ENCODE assay signal across 19 mouse cellular contexts in the genomic region with DNA sequence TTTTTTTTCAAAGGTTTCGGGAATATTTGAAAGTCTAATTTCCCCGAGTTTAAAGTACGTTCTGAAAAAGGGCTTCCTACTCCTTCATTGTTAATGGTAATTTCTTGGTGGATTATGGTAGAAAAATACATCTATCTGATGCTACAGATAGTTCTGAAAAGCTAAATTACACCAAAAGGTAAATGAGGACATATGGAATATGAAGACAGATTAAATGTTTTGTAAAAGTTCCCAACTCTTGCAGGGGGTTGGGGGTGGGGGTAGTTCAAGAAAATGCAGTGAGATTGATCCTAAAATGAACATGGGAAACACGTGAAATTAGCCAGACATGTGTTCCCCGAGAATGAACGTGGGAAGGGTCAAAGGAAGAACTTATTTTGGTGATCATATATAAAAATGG.
DNase-seq lines count a peak whose midpoint lies in the region; ATAC-seq and TF ChIP-seq lines count a peak whose summit lies in the region.
"Had no signal": no experiment of that assay in that cellular context is flagged by ENCODE, and none has a peak within 500 bp of the region (broad histone marks: within the 10 kb centered on the region; RNA-seq: fewer than 3 reads in every experiment).

No protein-coding gene starts in this region.

- no peak overlapping the region for H3K4me3 ChIP-seq in forebrain, embryonic 12.5 days (replicated peaks)
- no peak overlapping the region for H3K4me3 ChIP-seq in forebrain, embryonic 15.5 days
- no peak overlapping the region for H3K4me3 ChIP-seq in midbrain, embryonic 10.5 days
- H3K4me3 ChIP-seq in midbrain, postnatal 0 days (ENCODE audit: low read depth, low read length), result no peak overlapping the region
- H3K4me3 ChIP-seq: heart, embryonic 12.5 days; layer of hippocampus, adult 2 months; megakaryocyte, embryonic 14.5 days had no signal

- TF ChIP-seq CTCF in midbrain, postnatal 0 days (IDR thresholded peaks at IDR 0.05), result no peak

- H3K9ac ChIP-seq in forebrain, embryonic 12.5 days, result no peak overlapping the region
- H3K9ac ChIP-seq in forebrain, embryonic 15.5 days (replicated peaks), result no peak overlapping the region
- H3K9ac ChIP-seq in midbrain, postnatal 0 days (replicated peaks; ENCODE audit: low read length, poor library complexity, severe bottlenecking), result no peak overlapping the region
- H3K9ac ChIP-seq: heart, embryonic 12.5 days; liver, postnatal 0 days had no signal

- ATAC-seq in forebrain, embryonic 12.5 days (ENCODE audit: low FRiP score), result no peak
- ATAC-seq in forebrain, embryonic 15.5 days (replicated peaks), result no peak
- no peak for ATAC-seq in midbrain, postnatal 0 days (ENCODE audit: low FRiP score)
- ATAC-seq: inflammation-experienced regulatory T-cells, adult 6 months had no signal

- H3K4me1 ChIP-seq in forebrain, embryonic 12.5 days, result peaks cover 57% of the 10 kb centered on the region
- H3K4me1 ChIP-seq in forebrain, embryonic 15.5 days, result peaks cover 53% of the 10 kb centered on the region
- H3K4me1 ChIP-seq in midbrain, embryonic 10.5 days, result peaks cover 73% of the 10 kb centered on the region
- H3K4me1 ChIP-seq in midbrain, postnatal 0 days (ENCODE audit: insufficient read depth, low read length), result peaks cover 8% of the 10 kb centered on the region; the same call in 1 of the 2 replicates

- DNase-seq in midbrain, embryonic 10.5 days (ENCODE audit: low spot score), result no peak
- no peak for DNase-seq in midbrain, postnatal 0 days (ENCODE audit: low spot score)
- DNase-seq in urinary bladder, adult 2 months (ENCODE audit: low spot score), result no peak
- no peak for DNase-seq in lung, postnatal 14 days
- DNase-seq in spleen, adult 18-20 months, result no peak
- DNase-seq: adrenal gland, postnatal 36 days; cerebellum, adult 11-12 months; cerebellum, postnatal 14 days; kidney, adult 2 months; kidney, postnatal 10 days; liver, postnatal 0 days; lung, postnatal 10 days; right cerebral cortex, adult 18-20 months had no signal

- no peaks in the 10 kb centered on the region for H3K36me3 ChIP-seq in forebrain, embryonic 12.5 days (replicated peaks)
- H3K36me3 ChIP-seq in forebrain, embryonic 15.5 days, result no peaks in the 10 kb centered on the region
- H3K36me3 ChIP-seq in midbrain, embryonic 10.5 days, result no peaks in the 10 kb centered on the region
- H3K36me3 ChIP-seq in midbrain, postnatal 0 days (ENCODE audit: insufficient read depth, low read length), result no peaks in the 10 kb centered on the region

- H3K4me2 ChIP-seq in forebrain, embryonic 12.5 days, result 0 out of 2 replicates have a peak overlapping the region, but pooled peaks have one; percentile 17
- H3K4me2 ChIP-seq in forebrain, embryonic 15.5 days (replicated peaks), result peak overlapping the region; percentile 41; the same call in 1 of the 2 replicates
- H3K4me2 ChIP-seq in midbrain, postnatal 0 days (ENCODE audit: low read depth, low read length, poor library complexity, severe bottlenecking), result peak overlapping the region; percentile 40; the same call in 1 of the 2 replicates
- H3K4me2 ChIP-seq: heart, embryonic 12.5 days had no signal

- WGBS in forebrain, embryonic 12.5 days, result 28% methylated on average over 6 of the region's 6 CpGs
- WGBS in forebrain, embryonic 15.5 days, result 16% methylated on average over 6 of the region's 6 CpGs
- WGBS in midbrain, embryonic 10.5 days, result 51% methylated on average over 6 of the region's 6 CpGs
- 25% methylated on average over 6 of the region's 6 CpGs for WGBS in midbrain, postnatal 0 days

- H3K9me3 ChIP-seq in forebrain, embryonic 12.5 days, result no peaks in the 10 kb centered on the region
- no peaks in the 10 kb centered on the region for H3K9me3 ChIP-seq in forebrain, embryonic 15.5 days
- H3K9me3 ChIP-seq in midbrain, embryonic 10.5 days (replicated peaks), result no peaks in the 10 kb centered on the region
- no peaks in the 10 kb centered on the region for H3K9me3 ChIP-seq in midbrain, postnatal 0 days (ENCODE audit: low read length)
- H3K9me3 ChIP-seq: heart, embryonic 12.5 days; megakaryocyte, embryonic 14.5 days had no signal

- peak overlapping the region; percentile 76 for H3K27ac ChIP-seq in forebrain, embryonic 12.5 days
- peak overlapping the region; percentile 84 for H3K27ac ChIP-seq in forebrain, embryonic 15.5 days (replicated peaks)
- peak overlapping the region; percentile 82 for H3K27ac ChIP-seq in midbrain, embryonic 10.5 days (replicated peaks)
- H3K27ac ChIP-seq in midbrain, postnatal 0 days (ENCODE audit: low read depth, low read length), result peak overlapping the region; percentile 88

- no peaks in the 10 kb centered on the region for H3K27me3 ChIP-seq in forebrain, embryonic 12.5 days
- H3K27me3 ChIP-seq in forebrain, embryonic 15.5 days, result no peaks in the 10 kb centered on the region
- H3K27me3 ChIP-seq in midbrain, embryonic 10.5 days (ENCODE audit: low read depth, poor library complexity, severe bottlenecking), result no peaks in the 10 kb centered on the region
- H3K27me3 ChIP-seq in midbrain, postnatal 0 days (ENCODE audit: insufficient read depth, low read length), result no peaks in the 10 kb centered on the region
- H3K27me3 ChIP-seq: heart, embryonic 12.5 days; megakaryocyte, embryonic 14.5 days had no signal
